Mouse (Mus musculus) myocyte (in vitro differentiated cells): Measurements from ENCODE around the gene Tmem251.

Experiments used
- MYOD1 ChIP-seq, 3 experiments: IDR thresholded peaks; one replicate each; pipeline ENCODE4 v1.6.1; 2011; ENCODE audit warnings: control low read depth in 2 of 3, low read depth in 2 of 3, mild to moderate bottlenecking in 2 of 3, moderate library complexity in 1 of 3; ENCODE audit not compliant: insufficient read length in 2 of 3, control insufficient read depth in 1 of 3
- POLR2A ChIP-seq: IDR thresholded peaks from one replicate; pipeline ENCODE4 v1.6.1; 2011; ENCODE audit warnings: low read depth, mild to moderate bottlenecking, control low read depth, moderate library complexity; ENCODE audit not compliant: insufficient read length
- POLR2AphosphoS2 ChIP-seq: IDR thresholded peaks from one replicate; pipeline ENCODE4 v1.6.1; 2011; ENCODE audit warnings: low read depth, control low read depth; ENCODE audit not compliant: insufficient read length
- REST ChIP-seq: IDR thresholded peaks from one replicate; pipeline ENCODE4 v1.6.1; 2011; ENCODE audit warnings: mild to moderate bottlenecking, control low read depth, moderate library complexity; ENCODE audit not compliant: insufficient read depth, insufficient read length
- TCF12 ChIP-seq: IDR thresholded peaks from one replicate; pipeline ENCODE4 v1.6.1; 2011; ENCODE audit warnings: mild to moderate bottlenecking, control low read depth; ENCODE audit not compliant: poor library complexity, insufficient read depth, severe bottlenecking
- TCF3 ChIP-seq: IDR thresholded peaks from one replicate; pipeline ENCODE4 v1.6.1; 2011; ENCODE audit warnings: low read depth, control low read depth; ENCODE audit not compliant: insufficient read length

- TF ChIP-seq TCF12: no peak
- no peak for TF ChIP-seq REST
- TF ChIP-seq POLR2A: no peak
- TF ChIP-seq POLR2AphosphoS2: no peak
- TF ChIP-seq TCF3: no peak
- no peak for TF ChIP-seq MYOD1 (IDR thresholded peaks at IDR 0.05; ENCODE audit: control insufficient read depth in 1 of 3, insufficient read length in 2 of 3, low read depth in 2 of 3)
These were observed 40.1 kb upstream of the Tmem251 start for GRCm38 (mm10) chr12:102703441-102703840.
